Mouse (Mus musculus) T-cell, adult 2 months (primary cell): Measurements from ENCODE around the gene Accs.
A peak's percentile ranks its signal among the peaks of the same experiment; 100 is the strongest.

Experiments used
- DNase-seq: peaks from one replicate; pipeline ENCODE4 v3.0.0; 2022; ENCODE audit warnings: low spot score

Gene Accs

DNA sequence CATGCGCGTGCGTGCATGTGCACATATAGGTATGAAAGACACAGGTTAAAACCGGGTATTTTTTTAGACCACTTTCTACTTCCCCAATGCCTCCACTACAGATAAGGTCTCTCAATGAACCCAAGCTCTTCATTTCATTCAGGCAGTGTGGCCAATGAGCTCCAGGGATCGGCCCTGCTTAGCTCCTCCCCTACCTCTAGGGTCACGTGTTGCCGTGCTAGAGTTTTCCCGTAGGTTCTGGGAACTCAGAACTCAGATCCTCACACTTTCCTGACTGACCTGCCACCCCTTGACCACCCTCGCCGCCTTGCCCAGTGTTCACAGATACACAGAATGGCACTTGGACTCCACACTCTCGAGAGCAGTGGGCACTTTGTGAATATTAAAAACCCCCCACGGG, 9.1 kb upstream of the Accs start:
- DNase-seq, result no peak

GRCm38 (mm10) chr2:93851303-93851702, 1.6 kb upstream of the Accs start:
- DNase-seq, result no peak

DNA sequence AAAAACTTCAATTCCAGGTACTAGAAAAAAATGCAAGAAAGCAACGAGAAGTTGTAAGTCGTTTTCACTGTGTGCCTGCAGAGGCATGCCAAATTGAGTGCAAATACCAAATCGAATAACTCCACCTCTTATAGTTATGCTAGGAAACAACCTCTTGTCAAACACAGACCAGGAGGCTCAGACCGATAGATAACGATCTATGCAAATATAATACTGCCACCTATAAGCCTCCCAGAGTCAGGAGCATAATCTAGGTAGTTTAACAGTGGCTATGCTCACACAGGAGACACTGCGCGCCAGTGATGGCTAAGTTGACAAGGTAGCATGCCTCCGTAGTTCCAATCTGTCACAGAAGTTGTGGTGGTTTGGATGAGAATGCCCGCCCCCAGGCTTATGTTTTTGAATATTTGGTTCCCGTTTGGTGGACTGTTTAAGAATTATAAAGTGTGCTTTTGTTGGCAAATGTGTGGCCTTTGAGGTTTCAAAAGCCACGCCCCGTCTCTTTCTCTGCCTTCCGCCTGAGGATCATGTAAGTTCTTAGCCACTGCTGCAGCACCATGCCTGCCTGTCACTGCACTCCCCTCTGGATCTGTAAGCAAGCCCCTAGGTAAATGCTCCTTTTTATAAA, 688 bp upstream of the Accs start:
- DNase-seq, result peak; percentile 35

DNA sequence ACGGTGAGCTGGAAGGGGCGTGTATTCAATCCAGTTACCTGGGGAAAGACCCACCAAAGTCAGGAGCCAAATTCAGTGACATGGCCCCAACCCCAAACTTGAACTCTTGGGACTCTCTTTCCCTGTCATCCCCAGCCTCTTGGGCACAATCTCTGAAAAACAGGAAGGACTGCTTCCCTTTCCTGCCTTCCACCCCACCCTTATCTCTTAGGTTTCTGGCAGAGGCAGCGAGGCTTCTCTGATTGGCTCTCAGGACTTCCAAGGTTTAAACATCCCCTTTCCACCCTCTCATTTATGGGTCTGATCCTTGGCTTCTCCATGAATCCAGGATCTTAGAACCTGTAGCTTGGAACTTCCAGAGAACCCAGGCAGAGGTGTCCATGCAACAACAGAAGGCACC, 8.4 kb downstream of the Accs start:
- no peak for DNase-seq

DNA sequence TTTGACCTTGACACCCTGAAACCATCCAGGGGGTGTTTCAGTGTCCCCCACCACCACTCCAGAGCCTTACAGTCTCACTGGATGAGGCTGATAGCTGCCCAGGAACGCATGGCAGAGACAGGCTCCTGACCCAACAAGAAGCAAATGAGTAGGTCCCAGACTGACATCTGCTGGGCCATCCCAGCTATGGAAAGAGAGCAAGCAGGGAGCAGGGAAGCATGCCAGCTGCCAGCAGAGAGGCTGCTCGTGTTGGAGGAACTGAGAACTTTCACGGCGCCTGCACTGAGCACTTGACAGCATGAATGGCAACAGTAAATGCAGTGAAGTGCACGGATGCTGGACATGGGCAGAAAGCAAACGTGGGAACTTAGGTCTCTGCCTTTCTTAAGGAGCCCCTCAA, 9.6 kb downstream of the Accs start:
- no peak for DNase-seq

- DNase-seq, result no peak
These were observed 10.8 kb downstream of the Accs start for GRCm38 (mm10) chr2:93838931-93839330.

DNA sequence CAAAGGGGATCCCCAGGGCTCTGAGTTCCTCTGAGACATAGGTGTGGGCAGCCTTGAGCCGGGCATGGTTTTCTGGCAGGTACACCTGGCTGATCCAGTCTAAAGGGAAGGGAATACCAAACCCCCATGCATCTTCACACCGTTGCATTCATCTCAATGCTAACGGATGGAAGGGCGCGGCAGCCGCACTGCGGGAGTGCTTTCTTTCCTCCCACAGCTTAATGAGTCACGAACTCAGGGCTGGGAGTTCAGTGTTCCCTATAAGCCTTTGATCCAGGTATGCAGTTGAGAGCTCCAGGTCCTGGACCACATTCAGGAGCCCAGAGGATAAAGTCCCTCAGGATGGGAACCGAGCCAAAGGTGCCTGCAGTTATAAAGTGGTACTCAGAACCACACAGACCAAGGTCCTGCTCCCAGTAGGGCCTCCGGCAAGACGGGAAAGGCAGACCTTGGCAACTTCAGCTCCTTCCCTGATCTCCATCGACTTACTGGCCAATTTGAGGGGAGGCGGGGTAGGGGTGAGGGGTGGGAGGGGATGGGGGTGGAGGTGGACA, 13.4 kb downstream of the Accs start:
- no peak for DNase-seq

GRCm38 (mm10) chr2:93835596-93835995, 14.1 kb downstream of the Accs start:
- DNase-seq, result no peak

DNA sequence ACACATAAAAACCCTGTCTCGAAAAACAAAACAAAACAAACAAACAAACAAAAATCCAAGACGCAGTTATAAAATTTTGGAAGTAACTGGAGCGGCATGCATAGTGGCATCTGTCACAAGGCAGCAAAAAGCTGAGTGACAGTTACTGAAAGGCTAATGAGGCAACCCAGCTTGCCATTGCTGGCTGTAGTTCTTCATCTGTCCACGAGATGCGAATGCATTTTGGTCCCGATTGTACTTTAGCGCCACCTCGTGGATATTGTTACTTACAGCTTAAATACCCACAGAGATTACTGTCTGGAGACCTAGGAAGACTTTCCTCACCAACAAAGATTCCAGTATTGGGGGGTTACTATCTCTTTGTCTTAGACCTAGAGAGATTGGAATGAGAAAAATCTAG, 26.2 kb downstream of the Accs start:
- DNase-seq, result peak; percentile 78

DNA sequence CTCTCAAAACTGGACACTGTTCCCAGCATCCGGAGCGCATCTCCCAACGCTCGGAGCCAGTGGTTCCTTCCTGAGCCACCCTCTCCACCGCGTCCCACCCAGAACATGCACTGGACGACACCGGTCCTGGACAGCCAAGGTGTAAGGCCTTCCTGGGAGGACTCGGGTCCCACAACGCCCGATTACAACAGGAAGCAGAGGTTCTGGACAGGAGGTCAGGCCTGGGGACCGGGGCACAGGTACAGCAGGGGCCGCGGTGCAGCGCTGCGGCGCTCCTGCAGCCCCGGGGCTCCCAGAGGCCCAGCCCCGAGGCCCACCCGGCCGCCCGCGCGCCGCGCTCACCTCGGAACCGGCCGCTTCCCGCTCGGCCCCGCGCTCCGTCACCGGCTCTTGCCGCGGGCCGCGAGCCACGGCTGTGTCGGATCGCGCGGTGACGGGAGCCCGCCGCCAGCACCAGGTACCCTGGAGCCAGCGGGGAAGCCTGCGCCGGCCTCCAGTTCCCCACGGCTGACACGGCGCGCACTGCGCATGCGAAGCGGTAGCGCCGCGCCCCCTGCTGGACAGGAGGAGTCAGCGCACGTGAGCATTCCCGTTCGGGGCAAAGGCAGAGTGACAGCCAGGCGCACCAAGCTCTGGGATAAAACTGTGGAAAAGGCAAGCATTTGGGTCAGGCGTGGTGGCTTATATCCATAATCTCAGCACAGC, 27.5 kb downstream of the Accs start, which contains the start of gene Ext2:
Gene Ext2 (minus strand): TSS at position 524 of the 705 bp plus-strand sequence.
- peak; percentile 89 for DNase-seq

GRCm38 (mm10) chr2:93817791-93818190, 32.0 kb downstream of the Accs start:
- DNase-seq, result no peak

- DNase-seq, result no peak
These were observed 36.4 kb downstream of the Accs start for GRCm38 (mm10) chr2:93813343-93813742.

DNA sequence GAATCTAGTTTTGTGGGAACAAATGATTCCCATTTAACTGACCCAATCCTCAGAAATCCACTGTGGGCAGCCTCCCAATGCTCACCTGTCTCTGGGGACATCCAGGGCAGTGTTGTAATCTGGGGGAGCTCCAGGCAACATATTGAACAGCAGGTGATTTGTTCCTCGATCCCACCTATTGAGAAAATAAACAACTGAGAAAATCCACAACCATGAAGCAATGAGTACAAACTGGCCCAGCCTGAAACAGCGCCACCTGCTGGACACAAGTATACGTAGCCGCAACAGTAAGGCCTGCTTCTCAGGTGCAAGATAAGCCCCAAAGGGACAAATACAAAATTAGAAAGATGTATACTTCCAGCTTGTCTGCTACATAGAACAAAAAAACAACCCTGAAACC, 37.9 kb downstream of the Accs start:
- DNase-seq, result peak; percentile 57

GRCm38 (mm10) chr2:93809931-93810330, 39.8 kb downstream of the Accs start:
- no peak for DNase-seq

DNA sequence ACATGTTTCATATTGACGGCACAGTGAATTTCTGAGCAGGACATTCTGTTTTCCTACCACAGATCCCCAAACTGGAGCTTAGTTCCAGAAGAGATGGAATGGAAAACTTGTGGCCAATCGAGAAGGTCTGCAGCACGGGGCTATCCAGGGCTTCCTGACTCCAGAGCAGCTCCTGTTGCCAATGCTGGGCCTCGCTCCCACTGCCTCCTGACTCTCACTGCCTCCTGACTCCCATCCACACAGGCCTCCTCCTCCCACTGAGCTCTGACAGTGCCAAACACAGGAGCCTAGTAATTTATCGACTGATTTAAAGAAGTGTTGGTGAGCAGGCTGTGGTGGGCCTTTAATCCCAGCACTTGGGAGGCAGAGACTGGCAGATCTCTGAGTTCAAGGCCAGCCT, 41.7 kb downstream of the Accs start:
- no peak for DNase-seq

DNA sequence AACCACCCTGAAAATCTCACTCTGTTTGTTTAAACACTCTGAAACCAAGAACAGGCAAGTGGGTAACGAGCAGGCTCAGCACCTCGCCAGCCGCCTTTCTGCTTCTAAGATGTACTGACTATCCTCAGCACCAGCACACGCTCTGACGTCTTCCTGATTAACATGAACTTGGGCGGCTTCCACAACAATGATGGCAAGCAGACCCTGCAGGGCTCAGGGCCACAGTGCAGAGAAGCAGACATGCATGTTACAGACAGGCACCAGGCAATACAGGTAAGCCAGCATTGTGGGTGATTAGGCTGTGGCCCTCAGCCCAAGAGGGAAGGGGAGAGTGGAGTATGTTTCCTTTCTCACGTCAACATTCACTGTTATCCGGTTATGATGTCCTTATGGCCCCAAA, 42.3 kb downstream of the Accs start:
- DNase-seq, result no peak

DNA sequence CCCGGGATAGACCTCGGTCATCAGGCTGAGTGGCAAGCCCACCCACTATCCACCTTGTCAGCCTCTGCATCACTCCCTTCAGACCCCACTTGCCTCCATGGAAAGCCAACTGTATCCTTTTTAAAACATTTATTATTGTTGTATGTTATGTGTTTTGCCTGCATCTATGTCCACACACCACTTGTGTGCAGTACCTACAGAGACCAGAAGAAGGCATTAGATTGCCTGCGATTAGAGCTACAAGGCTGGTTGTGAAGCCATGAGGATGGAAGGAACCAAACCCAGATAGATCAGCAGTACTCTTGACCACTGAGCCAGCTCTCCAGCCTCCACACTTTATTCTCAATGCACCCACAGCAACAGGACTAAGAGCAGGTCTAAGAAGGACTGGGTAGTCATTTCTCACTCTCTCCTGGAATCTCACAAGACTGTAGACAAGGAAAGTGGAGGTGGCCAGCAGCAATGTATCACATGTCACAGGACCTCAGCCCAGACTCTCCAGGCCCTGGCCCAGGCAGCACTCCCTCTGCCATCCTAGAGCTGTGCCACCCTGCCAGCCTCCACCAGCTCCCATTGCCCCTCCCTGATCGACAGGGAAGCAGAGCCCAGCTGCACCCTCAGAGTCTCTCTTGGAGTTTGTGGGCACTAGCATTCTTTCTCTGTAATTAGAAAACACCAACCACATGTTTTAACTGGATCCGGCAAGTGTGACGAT, 43.1 kb downstream of the Accs start:
- no peak for DNase-seq

DNA sequence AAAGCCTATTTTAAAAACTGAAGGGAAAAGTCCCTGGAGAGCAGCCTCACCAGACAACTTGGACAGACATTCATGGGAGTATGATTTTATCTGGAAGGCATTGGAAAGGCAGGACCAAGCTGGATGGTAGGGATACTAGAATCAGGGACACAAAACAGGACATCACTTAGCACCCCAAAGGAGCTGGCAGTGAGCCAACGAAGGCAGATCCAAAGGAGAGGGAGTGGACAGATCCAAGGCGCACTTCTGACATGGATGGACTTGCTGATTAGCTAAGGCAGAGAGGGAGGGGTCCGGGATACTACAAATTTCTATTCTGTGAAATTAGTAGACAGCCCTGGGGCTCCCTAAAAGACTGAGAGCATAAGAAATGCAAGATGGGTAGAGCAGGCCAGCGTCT, 44.2 kb downstream of the Accs start:
- DNase-seq, result no peak

- no peak for DNase-seq
These were observed 44.7 kb downstream of the Accs start for GRCm38 (mm10) chr2:93805066-93805465.

GRCm38 (mm10) chr2:93802947-93803346, 46.8 kb downstream of the Accs start:
- DNase-seq, result no peak

DNA sequence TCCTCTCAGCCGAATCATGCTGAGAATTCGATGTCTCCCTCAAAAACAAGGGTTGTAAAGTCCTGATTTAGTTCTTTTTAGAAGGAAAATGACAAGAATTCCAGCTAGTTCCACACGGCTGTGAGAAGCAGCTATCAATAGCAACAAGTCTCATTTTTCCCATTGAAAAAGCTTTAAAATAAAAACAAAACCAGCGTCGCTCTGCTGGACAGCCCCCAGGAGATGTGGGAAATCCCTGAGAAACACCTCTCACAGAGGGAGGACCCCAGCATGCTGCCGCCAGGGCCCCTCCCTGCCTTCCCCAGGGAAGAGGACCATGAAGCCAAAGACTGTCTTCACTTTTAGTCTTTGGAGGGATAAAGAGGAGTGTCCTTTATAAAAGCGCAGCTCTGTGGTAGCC, 48.6 kb downstream of the Accs start:
- DNase-seq, result no peak

DNA sequence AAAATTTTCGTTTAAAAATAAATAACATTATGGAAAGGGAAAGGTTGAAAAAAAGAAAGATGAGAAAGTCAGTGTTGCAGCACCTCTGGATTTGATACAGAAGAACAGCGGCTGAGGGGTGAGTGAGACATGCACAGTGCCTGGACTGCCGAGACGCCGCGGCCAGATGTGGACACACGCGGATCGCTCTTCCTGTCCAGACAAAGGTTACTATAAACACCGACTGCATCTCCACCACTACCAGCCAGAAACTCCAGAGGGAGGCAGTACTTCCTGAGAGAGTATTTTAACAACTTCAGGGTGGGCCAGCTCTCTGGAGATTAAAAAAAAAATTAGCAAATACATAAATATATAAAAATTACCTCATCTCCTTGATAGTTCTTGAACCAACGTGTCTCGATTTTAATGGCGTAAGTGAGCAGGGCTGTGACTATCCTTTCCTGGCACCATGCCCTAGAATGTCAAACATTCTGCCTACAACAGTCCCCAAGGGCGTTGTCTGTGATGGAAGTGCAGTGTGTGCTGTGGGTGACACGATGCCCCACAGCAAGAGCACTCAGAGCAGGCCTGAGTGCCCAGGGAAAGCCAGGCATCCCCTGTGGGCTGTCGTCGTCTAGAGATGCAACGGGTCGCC, 52.5 kb downstream of the Accs start:
- DNase-seq, result no peak

DNA sequence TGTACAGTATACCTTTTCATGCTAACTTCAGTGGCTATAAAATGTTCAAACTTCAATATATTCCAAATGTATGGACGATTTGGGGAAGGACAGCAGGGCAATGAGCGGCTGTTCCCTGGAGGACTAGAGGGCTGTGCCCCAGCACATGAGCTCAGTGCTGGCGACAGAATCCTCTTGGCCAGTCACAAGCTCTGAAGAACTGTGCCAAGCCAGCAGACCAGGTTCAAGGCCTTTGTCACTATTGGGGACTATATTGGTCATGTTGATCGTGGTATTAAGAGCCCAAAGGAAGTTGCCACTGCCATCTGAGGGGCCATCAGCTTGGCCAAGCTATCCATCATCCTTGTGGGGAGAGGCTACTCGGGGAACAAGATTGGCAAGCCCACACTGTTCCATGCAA, 55.4 kb downstream of the Accs start:
- no peak for DNase-seq
